Mouse (Mus musculus) stomach, embryonic 16.5 days (tissue): ENCODE results near the gene Tlk1. TPM values are rescaled to one million over a fixed set of nuclear protein-coding genes. Genes with fewer than 3 reads are reported as not detected.

Experiments
- ATAC-seq: fragments of 200-750 bp; cut with Nextera tagmentation; 2 replicates; pipeline ENCODE4 v1.8.0; 2017; ENCODE audit warnings: moderate number of reproducible peaks, moderate TSS enrichment; ENCODE audit not compliant: insufficient read depth, low FRiP score
- H3K27ac ChIP-seq: fragments of 300-500 bp; sonication (generic); 2 replicates; pipeline ENCODE4 v1.5.1; 2014; ENCODE audit warnings: low read length
- H3K27me3 ChIP-seq: fragments of 300-500 bp; sonication (generic); 2 replicates; pipeline ENCODE4 v1.6.1; 2014; ENCODE audit warnings: low read length, control low read depth, mixed read lengths; ENCODE audit not compliant: control insufficient read depth, insufficient read depth
- H3K36me3 ChIP-seq: fragments of 300-500 bp; sonication (generic); 2 replicates; pipeline ENCODE4 v1.6.1; 2014; ENCODE audit warnings: low read length; ENCODE audit not compliant: control insufficient read depth, insufficient read depth
- H3K4me1 ChIP-seq: fragments of 300-500 bp; sonication (generic); 2 replicates; pipeline ENCODE4 v1.6.1; 2014; ENCODE audit warnings: low read length, control low read depth, mixed read lengths; ENCODE audit not compliant: control insufficient read depth, insufficient read depth
- H3K4me2 ChIP-seq: fragments of 300-500 bp; sonication (generic); 2 replicates; pipeline ENCODE4 v1.6.1; 2014; ENCODE audit warnings: low read depth, low read length, mixed read lengths
- H3K4me3 ChIP-seq: fragments of 300-500 bp; sonication (generic); replicated peaks from 2 replicates; pipeline ENCODE4 v1.5.1; 2014; ENCODE audit warnings: mild to moderate bottlenecking, low read length
- H3K9ac ChIP-seq: fragments of 300-500 bp; sonication (generic); 2 replicates; pipeline ENCODE4 v1.6.1; 2014; ENCODE audit warnings: low read length
- H3K9me3 ChIP-seq: fragments of 300-500 bp; sonication (generic); replicated peaks from 2 replicates; pipeline ENCODE4 v1.6.1; 2016; ENCODE audit warnings: low read length, control low read depth; ENCODE audit not compliant: control insufficient read depth
- WGBS: fragments of 180-500 bp; shearing (Covaris S2); extraction: QIAGEN DNeasy Blood & Tissue Kit; methylation state at CpG from one replicate; pipeline ENCODE4 v1.1.7; 2014; 5-methylcytosine and 5-hydroxymethylcytosine counted together
- polyA plus RNA-seq: library from polyadenylated mRNA; unstranded; fragments of >200 nt; fragmentation: Nextera tagmentation; extraction: Ambion mirVana; gene quantifications from 2 replicates; pipeline ENCODE4 v1.2.1, GENCODE M21; 2015

Gene Tlk1
- polyA plus RNA-seq, 1 experiment from 2014 or later, result 24.9 TPM

DNA sequence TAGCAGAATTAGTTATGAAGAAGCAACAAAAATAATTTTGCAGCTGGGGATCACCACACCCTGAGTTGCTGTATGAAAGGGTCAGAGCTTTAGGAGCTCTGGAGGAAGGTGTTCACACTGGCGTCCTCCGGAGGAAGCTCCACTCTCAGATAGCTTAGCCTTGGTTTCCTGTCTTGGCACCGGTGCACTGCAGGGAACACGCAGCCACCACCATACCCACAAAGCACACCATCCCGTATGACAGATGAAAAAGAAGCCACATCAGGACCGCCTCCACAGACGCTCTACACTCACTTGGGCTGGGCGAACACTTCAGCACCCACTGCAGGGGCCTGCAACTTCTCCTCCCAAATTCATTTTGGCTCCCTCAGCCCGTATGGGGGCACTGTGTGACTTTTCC is 124.0 kb downstream of the Tlk1 start:
- no peak overlapping the region for H3K9ac ChIP-seq
- 62% methylated on average over 9 of the region's 9 CpGs for WGBS
- no peaks in the 10 kb centered on the region for H3K4me1 ChIP-seq
- H3K27me3 ChIP-seq, result no peaks in the 10 kb centered on the region
- no peaks in the 10 kb centered on the region for H3K36me3 ChIP-seq
- no peak overlapping the region for H3K4me3 ChIP-seq
- no peak for ATAC-seq
- no peaks in the 10 kb centered on the region for H3K9me3 ChIP-seq
- H3K27ac ChIP-seq, result no peak overlapping the region
- no peak overlapping the region for H3K4me2 ChIP-seq

DNA sequence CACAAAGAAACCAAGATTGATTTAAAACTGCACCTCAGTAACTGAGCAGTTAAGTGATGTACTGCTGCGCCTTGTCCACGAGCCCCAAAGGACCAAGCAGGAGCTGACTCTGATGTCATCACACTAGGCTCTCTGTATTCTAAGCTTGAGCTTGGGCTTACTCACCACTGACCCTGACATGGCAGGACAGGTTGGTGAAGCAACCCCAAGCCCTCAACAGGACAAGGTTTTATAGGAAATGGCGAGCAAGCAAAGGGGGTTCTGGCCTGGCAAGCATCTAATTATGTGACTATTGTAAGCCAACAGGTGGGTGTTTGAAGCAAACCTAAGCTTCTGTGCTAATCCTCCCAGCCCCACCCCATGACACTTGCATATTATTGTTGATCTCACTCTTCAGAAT is 124.7 kb downstream of the Tlk1 start:
- Histone ChIP-seq H3K9me3 (no peaks in the 10 kb centered on the region), H3K27ac (no peak overlapping the region), H3K4me3 (no peak overlapping the region), H3K9ac (no peak overlapping the region), H3K36me3 (no peaks in the 10 kb centered on the region), H3K27me3 (no peaks in the 10 kb centered on the region), H3K4me1 (no peaks in the 10 kb centered on the region), H3K4me2 (no peak overlapping the region)
- no peak for ATAC-seq
- 88% methylated on average over 3 of the region's 3 CpGs for WGBS

DNA sequence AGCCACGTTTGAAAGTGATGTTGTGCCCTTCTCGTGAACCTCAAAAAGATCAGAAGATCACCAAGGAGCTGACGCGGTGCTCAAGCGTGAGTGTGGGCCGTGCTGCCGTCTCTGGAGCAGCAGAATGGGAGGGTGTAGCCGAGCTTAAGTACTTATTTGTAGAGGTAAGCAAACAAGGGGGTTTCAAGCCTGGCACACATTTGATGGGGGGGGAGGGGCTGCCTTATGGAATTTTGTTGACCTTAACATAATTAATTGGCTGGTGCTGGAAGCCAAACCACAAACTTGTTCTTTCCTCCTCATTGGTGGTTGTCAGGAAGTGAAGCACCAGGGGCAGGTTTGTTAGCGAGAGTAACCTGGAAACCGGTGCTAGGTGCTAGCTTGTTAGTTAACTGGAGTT is 129.8 kb downstream of the Tlk1 start:
- 60% methylated on average over 10 of the region's 10 CpGs for WGBS
- H3K27ac ChIP-seq, result no peak overlapping the region
- no peak overlapping the region for H3K4me3 ChIP-seq
- no peak overlapping the region for H3K4me2 ChIP-seq
- H3K36me3 ChIP-seq, result 0 out of 2 replicates have a peak, but pooled peaks cover 5% of the 10 kb centered on the region
- no peaks in the 10 kb centered on the region for H3K9me3 ChIP-seq
- no peaks in the 10 kb centered on the region for H3K4me1 ChIP-seq
- no peak overlapping the region for H3K9ac ChIP-seq
- peak; percentile 76; the same call in 1 of the 2 replicates for ATAC-seq
- H3K27me3 ChIP-seq, result no peaks in the 10 kb centered on the region

DNA sequence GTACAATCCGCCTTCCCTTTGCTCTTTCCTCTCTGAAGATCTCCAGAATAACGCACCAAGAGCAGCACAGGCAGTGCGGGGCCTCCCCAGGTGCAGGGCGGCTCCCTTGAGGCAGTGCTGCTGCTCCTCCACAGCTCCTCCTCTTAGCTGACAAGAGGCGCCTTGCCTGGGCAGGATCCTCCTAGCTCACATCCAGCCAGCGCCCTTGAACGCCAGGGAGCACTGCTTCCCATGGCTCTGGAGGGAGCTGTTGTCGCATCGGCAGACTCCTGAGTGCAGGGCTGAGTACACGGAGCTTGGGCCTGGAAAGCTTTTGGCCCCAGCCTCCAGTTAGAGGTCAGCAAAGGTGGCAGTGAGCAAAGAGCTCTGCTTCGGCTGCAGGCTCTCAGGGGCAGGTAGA is 135.3 kb downstream of the Tlk1 start:
- no peak overlapping the region for H3K4me2 ChIP-seq
- no peak overlapping the region for H3K27ac ChIP-seq
- H3K36me3 ChIP-seq, result peaks cover 26% of the 10 kb centered on the region
- ATAC-seq, result no peak
- H3K27me3 ChIP-seq, result no peaks in the 10 kb centered on the region
- H3K4me1 ChIP-seq, result no peaks in the 10 kb centered on the region
- H3K9ac ChIP-seq, result no peak overlapping the region
- no peak overlapping the region for H3K4me3 ChIP-seq
- H3K9me3 ChIP-seq, result no peaks in the 10 kb centered on the region
- 71% methylated on average over 11 of the region's 11 CpGs for WGBS

DNA sequence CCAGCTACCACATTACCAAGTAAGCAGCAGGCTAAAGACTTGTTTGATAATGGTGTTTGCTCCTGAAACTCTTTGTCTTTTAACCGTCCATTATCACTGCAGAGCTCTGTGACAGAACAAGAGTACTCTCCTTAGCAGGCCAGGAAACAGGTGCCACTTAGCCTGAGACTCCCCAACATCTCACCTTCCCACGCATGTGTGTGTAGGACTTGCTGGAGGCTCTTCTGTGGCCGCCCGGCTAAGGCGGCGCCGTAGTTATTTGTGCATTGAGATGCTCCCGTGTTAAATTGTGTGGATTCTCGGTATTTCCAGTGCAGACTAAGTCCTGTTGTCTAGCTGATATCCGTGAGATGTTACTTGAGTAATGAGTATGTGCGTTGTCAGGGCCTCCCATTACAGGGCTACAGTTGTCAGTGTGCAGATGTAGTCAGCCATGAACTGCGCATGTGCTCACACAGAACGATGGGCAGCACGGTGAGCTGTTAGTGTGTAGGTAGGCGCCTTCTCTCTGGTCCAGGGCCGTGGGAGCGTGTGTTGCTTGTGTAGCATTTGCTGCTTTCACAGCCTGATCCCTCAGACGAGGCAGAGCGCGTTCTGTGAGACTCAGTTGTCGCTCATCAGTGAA is 137.0 kb downstream of the Tlk1 start:
- H3K36me3 ChIP-seq, result peaks cover 30% of the 10 kb centered on the region
- H3K9ac ChIP-seq, result no peak overlapping the region
- H3K4me2 ChIP-seq, result no peak overlapping the region
- H3K9me3 ChIP-seq, result no peaks in the 10 kb centered on the region
- H3K4me3 ChIP-seq, result no peak overlapping the region
- no peaks in the 10 kb centered on the region for H3K4me1 ChIP-seq
- no peak for ATAC-seq
- WGBS, result 92% methylated on average over 21 of the region's 21 CpGs
- no peak overlapping the region for H3K27ac ChIP-seq
- no peaks in the 10 kb centered on the region for H3K27me3 ChIP-seq

DNA sequence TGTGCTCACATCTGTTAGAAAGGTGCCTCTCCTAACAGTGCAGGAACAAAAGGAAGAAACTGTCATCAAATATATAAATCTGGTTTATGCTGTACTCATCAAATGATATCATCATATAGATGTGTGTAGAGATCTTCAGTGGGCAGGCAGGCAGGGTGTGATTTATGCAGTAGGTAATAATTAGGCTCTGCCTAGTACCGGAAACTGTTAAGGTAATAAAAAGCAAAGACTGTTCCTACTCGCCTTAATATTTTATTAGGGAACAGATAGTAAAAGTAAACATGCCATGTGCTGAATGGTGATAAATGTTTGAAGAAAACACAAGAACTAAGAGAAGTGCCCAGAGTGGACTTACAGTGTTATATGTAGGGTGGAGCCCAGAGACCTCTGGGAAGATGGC is 143.2 kb downstream of the Tlk1 start:
- WGBS, result 60% methylated on average over 2 of the region's 2 CpGs
- no peak for ATAC-seq
- Histone ChIP-seq H3K4me3 (no peak overlapping the region), H3K27ac (no peak overlapping the region), H3K4me1 (no peaks in the 10 kb centered on the region), H3K9ac (no peak overlapping the region), H3K9me3 (no peaks in the 10 kb centered on the region), H3K36me3 (peaks cover 21% of the 10 kb centered on the region), H3K27me3 (no peaks in the 10 kb centered on the region), H3K4me2 (no peak overlapping the region)

DNA sequence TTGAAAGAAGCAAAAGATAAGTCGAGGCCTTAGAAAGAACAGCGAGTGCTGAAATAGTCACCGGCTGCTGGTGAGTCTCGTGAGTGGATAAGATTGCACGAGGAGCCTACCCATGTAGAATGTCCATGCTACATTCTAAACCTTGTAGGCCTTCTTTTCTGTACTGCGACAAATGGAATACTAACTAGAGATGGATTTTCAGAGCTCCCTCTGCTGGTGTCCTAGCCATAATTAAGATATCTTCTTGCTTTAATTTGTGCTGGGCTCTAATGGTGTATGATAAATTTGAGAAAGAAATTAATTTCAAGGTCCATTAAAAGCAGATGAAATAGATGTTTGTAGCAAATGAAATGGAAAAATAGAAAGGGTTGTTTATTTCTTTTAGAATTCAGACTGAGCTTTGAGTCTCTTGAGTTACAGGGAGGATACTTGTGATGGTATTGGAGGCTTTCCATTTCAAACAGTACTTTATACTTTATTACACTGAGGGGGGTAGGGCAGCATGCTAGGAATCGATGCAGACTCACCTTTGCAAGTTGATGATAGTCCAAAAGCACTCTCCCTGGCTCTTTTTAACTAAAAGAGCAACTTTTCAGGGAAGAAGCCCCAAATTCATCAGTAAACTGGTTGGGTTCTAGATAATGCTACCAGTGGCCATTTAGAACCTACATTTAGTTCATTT is 151.9 kb downstream of the Tlk1 start:
- H3K27me3 ChIP-seq, result no peaks in the 10 kb centered on the region
- no peak overlapping the region for H3K27ac ChIP-seq
- no peaks in the 10 kb centered on the region for H3K36me3 ChIP-seq
- H3K4me1 ChIP-seq, result no peaks in the 10 kb centered on the region
- H3K4me2 ChIP-seq, result no peak overlapping the region
- H3K9me3 ChIP-seq, result no peaks in the 10 kb centered on the region
- no peak for ATAC-seq
- H3K4me3 ChIP-seq, result no peak overlapping the region
- no peak overlapping the region for H3K9ac ChIP-seq
- WGBS, result 80% methylated on average over 7 of the region's 7 CpGs

DNA sequence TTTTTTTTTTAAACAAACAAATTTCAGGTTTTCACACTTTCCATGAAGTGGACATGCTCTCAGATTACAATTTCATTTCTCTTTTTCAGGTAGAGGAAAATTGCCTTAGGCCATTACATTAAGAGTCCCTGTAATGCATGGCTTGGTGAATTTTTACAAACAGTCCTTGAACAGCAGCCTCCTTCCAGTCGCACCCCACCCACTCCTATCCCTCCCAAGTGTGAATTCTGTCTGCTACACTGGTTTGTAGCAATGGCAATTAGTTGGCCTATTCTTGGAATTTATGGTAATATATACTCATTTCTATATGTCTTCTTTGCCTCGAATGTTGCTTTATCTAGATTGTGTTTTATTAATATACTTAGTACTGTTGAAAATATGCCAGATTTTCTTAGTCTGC is 153.1 kb downstream of the Tlk1 start:
- H3K9me3 ChIP-seq, result no peaks in the 10 kb centered on the region

DNA sequence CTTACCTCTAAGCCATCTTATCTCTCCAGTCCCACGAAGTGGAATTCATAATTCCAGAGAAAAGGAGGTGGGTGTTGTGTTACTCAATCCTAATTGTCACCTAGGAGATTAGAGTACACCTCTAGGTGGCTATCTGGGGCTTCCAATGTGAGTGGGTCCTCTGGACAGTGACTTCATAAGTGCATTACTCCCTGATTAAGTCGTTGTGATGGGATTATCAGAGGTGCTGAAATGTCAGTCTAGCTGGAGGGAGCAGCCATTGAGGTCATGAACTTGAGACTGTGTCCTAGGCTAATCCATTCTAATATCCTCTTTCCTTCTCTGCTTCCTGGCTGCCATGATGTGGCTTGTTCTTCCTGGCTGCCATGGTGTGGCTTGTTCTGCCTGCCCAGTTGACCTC is 155.6 kb downstream of the Tlk1 start:
- Histone ChIP-seq H3K27ac (no peak overlapping the region), H3K9me3 (no peaks in the 10 kb centered on the region), H3K36me3 (0 out of 2 replicates have a peak, but pooled peaks cover 4% of the 10 kb centered on the region), H3K4me3 (no peak overlapping the region), H3K4me1 (0 out of 2 replicates have a peak, but pooled peaks cover 3% of the 10 kb centered on the region), H3K27me3 (no peaks in the 10 kb centered on the region), H3K4me2 (no peak overlapping the region), H3K9ac (no peak overlapping the region)
- WGBS, result 55% methylated on average over 2 of the region's 2 CpGs
- no peak for ATAC-seq

More for the DNA sequence above, 153.1 kb downstream of the Tlk1 start:
- Histone ChIP-seq H3K9ac (no peak overlapping the region), H3K27me3 (no peaks in the 10 kb centered on the region), H3K36me3 (no peaks in the 10 kb centered on the region), H3K27ac (no peak overlapping the region), H3K4me1 (no peaks in the 10 kb centered on the region), H3K4me2 (no peak overlapping the region), H3K4me3 (no peak overlapping the region)
- ATAC-seq, result no peak
- 78% methylated on average over 2 of the region's 2 CpGs for WGBS
